Mouse (Mus musculus) lung, postnatal 0 days (tissue): Measurements from ENCODE around the gene Fam104a. TPM values are rescaled to one million over a fixed set of nuclear protein-coding genes. Genes with fewer than 3 reads are reported as not detected.
"Not testable (repeated sequence)": the region's sequence is repeated elsewhere in the genome, so short reads cannot be mapped to it uniquely, and the experiment has no call there.

ENCODE experiments used
- ATAC-seq: fragments of 200-750 bp; cut with Nextera tagmentation; 2 replicates; pipeline ENCODE4 v1.8.0; 2017; ENCODE audit warnings: moderate library complexity
- DNase-seq: peaks from one replicate; pipeline ENCODE4 v3.0.0-alpha.2; 2016; ENCODE audit warnings: low spot score
- H3K27ac ChIP-seq: fragments of 300-500 bp; sonication (generic); 2 replicates; pipeline ENCODE4 v1.5.1; 2014; ENCODE audit warnings: antibody characterized with exemption, mild to moderate bottlenecking, low read length, mixed read lengths
- H3K27me3 ChIP-seq: fragments of 300-500 bp; sonication (generic); replicated peaks from 2 replicates; pipeline ENCODE4 v1.6.1; 2014; ENCODE audit warnings: low read length, mixed read lengths; ENCODE audit not compliant: insufficient read depth
- H3K36me3 ChIP-seq: fragments of 300-500 bp; sonication (generic); 2 replicates; pipeline ENCODE4 v1.6.1; 2014; ENCODE audit warnings: low read length, mixed read lengths; ENCODE audit not compliant: insufficient read depth
- H3K4me1 ChIP-seq: fragments of 300-500 bp; sonication (generic); 2 replicates; pipeline ENCODE4 v1.6.1; 2014; ENCODE audit warnings: antibody characterized with exemption, low read depth, low read length, mixed read lengths; ENCODE audit not compliant: insufficient read depth
- H3K4me2 ChIP-seq: fragments of 300-500 bp; sonication (generic); replicated peaks from 2 replicates; pipeline ENCODE4 v1.6.1; 2014; ENCODE audit warnings: low read depth, mild to moderate bottlenecking, low read length, moderate library complexity, mixed read lengths
- H3K4me3 ChIP-seq: fragments of 300-500 bp; sonication (generic); 2 replicates; pipeline ENCODE4 v1.5.1; 2014; ENCODE audit warnings: low read depth, low read length
- H3K9ac ChIP-seq: fragments of 300-500 bp; sonication (generic); replicated peaks from 2 replicates; pipeline ENCODE4 v1.6.1; 2014; ENCODE audit warnings: low read depth, mild to moderate bottlenecking
- H3K9me3 ChIP-seq: fragments of 300-500 bp; sonication (generic); 2 replicates; pipeline ENCODE4 v1.6.1; 2016; ENCODE audit warnings: low read length, mixed read lengths
- CTCF ChIP-seq: IDR thresholded peaks from 2 replicates; pipeline ENCODE4 v1.5.1; 2016; ENCODE audit warnings: antibody characterized with exemption, mild to moderate bottlenecking
- EP300 ChIP-seq: IDR thresholded peaks from 2 replicates; pipeline ENCODE4 v1.6.1; 2016; ENCODE audit warnings: antibody characterized with exemption, mild to moderate bottlenecking, control low read depth
- WGBS: fragments of 180-500 bp; shearing (Covaris S2); extraction: QIAGEN DNeasy Blood & Tissue Kit; methylation state at CpG from one replicate; pipeline ENCODE4 v1.1.7; 2014; 5-methylcytosine and 5-hydroxymethylcytosine counted together
- polyA plus RNA-seq: library from polyadenylated mRNA; unstranded; fragments of >200 nt; fragmentation: Nextera tagmentation; extraction: Ambion mirVana; gene quantifications from 2 replicates; pipeline ENCODE4 v1.2.1, GENCODE M21; 2015

Fam104a gene
- polyA plus RNA-seq, 1 experiment from 2014 or later = 44.1 TPM

GRCm38 (mm10) chr11:113661835-113662351 is 22.1 kb downstream of the Fam104a start:
- Histone ChIP-seq H3K27ac (no peak overlapping the region), H3K4me3 (no peak overlapping the region), H3K4me2 (no peak overlapping the region), H3K4me1 (peaks cover 7% of the 10 kb centered on the region; the same call in 1 of the 2 replicates), H3K9ac (no peak overlapping the region), H3K27me3 (no peaks in the 10 kb centered on the region), H3K9me3 (no peaks in the 10 kb centered on the region), H3K36me3 (peaks cover 26% of the 10 kb centered on the region; the same call in 1 of the 2 replicates)
- TF ChIP-seq EP300 (no peak), CTCF (no peak)
- ATAC-seq (no peak), DNase-seq (no peak)
- whole genome bisulfite sequencing = 89% methylated on average over 18 of the region's 18 CpGs

- H3K9ac ChIP-seq = no peak overlapping the region
- ATAC-seq (no peak), DNase-seq (no peak)
- H3K9me3 ChIP-seq = no peaks in the 10 kb centered on the region
- H3K4me1 ChIP-seq = no peaks in the 10 kb centered on the region
- WGBS = 91% methylated on average over 11 of the region's 11 CpGs
- peaks cover 34% of the 10 kb centered on the region for H3K36me3 ChIP-seq
- H3K4me2 ChIP-seq = no peak overlapping the region
- H3K27ac ChIP-seq = no peak overlapping the region
- TF ChIP-seq CTCF (no peak), EP300 (no peak)
- H3K4me3 ChIP-seq = no peak overlapping the region
- no peaks in the 10 kb centered on the region for H3K27me3 ChIP-seq
Observed at GRCm38 (mm10) chr11:113660940-113661339, 23.0 kb downstream of the Fam104a start.

GRCm38 (mm10) chr11:113660213-113660612 is 23.7 kb downstream of the Fam104a start:
- not testable (repeated sequence) for H3K27ac ChIP-seq, ATAC-seq, H3K9me3 ChIP-seq

GRCm38 (mm10) chr11:113658763-113659162 is 25.2 kb downstream of the Fam104a start:
- TF ChIP-seq CTCF (no peak), EP300 (no peak)
- no peak for ATAC-seq
- H3K36me3 ChIP-seq = peaks cover 48% of the 10 kb centered on the region

More at GRCm38 (mm10) chr11:113660213-113660612, 23.7 kb downstream of the Fam104a start:
- not testable (repeated sequence) for H3K4me2 ChIP-seq, H3K27me3 ChIP-seq, H3K4me3 ChIP-seq, H3K9ac ChIP-seq, H3K4me1 ChIP-seq, DNase-seq
- 92% methylated on average over 3 of the region's 3 CpGs for WGBS
- TF ChIP-seq CTCF = 0 out of 2 replicates have a peak, but pooled peaks have one; percentile 31
- peaks cover 40% of the 10 kb centered on the region for H3K36me3 ChIP-seq

GRCm38 (mm10) chr11:113658319-113658718 is 25.6 kb downstream of the Fam104a start:
- H3K4me3 ChIP-seq = no peak overlapping the region
- no peak overlapping the region for H3K9ac ChIP-seq
- H3K4me2 ChIP-seq = no peak overlapping the region
- no peaks in the 10 kb centered on the region for H3K9me3 ChIP-seq
- ATAC-seq = no peak
- no peak overlapping the region for H3K27ac ChIP-seq
- WGBS = 88% methylated on average over 8 of the region's 8 CpGs
- DNase-seq = no peak
- peaks cover 48% of the 10 kb centered on the region for H3K36me3 ChIP-seq
- no peak for TF ChIP-seq EP300
- TF ChIP-seq CTCF = no peak
- no peaks in the 10 kb centered on the region for H3K4me1 ChIP-seq
- no peaks in the 10 kb centered on the region for H3K27me3 ChIP-seq

More at GRCm38 (mm10) chr11:113658763-113659162, 25.2 kb downstream of the Fam104a start:
- WGBS = 84% methylated on average over 4 of the region's 4 CpGs
- Histone ChIP-seq H3K4me3 (no peak overlapping the region), H3K4me1 (no peaks in the 10 kb centered on the region), H3K27ac (no peak overlapping the region), H3K27me3 (no peaks in the 10 kb centered on the region), H3K4me2 (no peak overlapping the region), H3K9me3 (no peaks in the 10 kb centered on the region), H3K9ac (no peak overlapping the region)
- DNase-seq = no peak

- Histone ChIP-seq H3K36me3 (peaks cover 51% of the 10 kb centered on the region), H3K4me2 (no peak overlapping the region), H3K9ac (no peak overlapping the region), H3K4me1 (no peaks in the 10 kb centered on the region), H3K4me3 (no peak overlapping the region), H3K9me3 (no peaks in the 10 kb centered on the region), H3K27me3 (no peaks in the 10 kb centered on the region), H3K27ac (no peak overlapping the region)
- no peak for TF ChIP-seq CTCF
- no peak for TF ChIP-seq EP300
- no peak for ATAC-seq
- 57% methylated on average over 4 of the region's 4 CpGs for whole genome bisulfite sequencing
- no peak for DNase-seq
Observed at GRCm38 (mm10) chr11:113657221-113657620, 26.7 kb downstream of the Fam104a start.

- Histone ChIP-seq H3K9ac (no peak overlapping the region), H3K4me1 (no peaks in the 10 kb centered on the region), H3K27me3 (no peaks in the 10 kb centered on the region), H3K4me3 (no peak overlapping the region), H3K9me3 (no peaks in the 10 kb centered on the region), H3K27ac (no peak overlapping the region), H3K4me2 (no peak overlapping the region), H3K36me3 (peaks cover 44% of the 10 kb centered on the region)
- DNase-seq (no peak), ATAC-seq (no peak)
- 83% methylated on average over 8 of the region's 8 CpGs for WGBS
- TF ChIP-seq EP300 = no peak
- no peak for TF ChIP-seq CTCF
Observed at GRCm38 (mm10) chr11:113656511-113656932, 27.4 kb downstream of the Fam104a start.
